Mouse (Mus musculus): ENCODE measurements around the gene Copb2. TPM values are rescaled to one million over a fixed set of nuclear protein-coding genes. Genes with fewer than 3 reads are reported as not detected.

The Copb2 gene
- polyA plus RNA-seq, 1 experiment from 2014 or later, result 134 TPM

- no peak for ATAC-seq (replicated peaks; ENCODE audit: low FRiP score)
- no peaks in the 10 kb centered on the region for H3K27me3 ChIP-seq (replicated peaks; ENCODE audit: control insufficient read depth, insufficient read depth, low read length)
- H3K27ac ChIP-seq (ENCODE audit: low read depth, low read length), result no peak overlapping the region
- H3K4me3 ChIP-seq (ENCODE audit: low read depth, low read length), result no peak overlapping the region
- no peak for DNase-seq (ENCODE audit: low spot score)
- H3K4me1 ChIP-seq (replicated peaks; ENCODE audit: control insufficient read depth, insufficient read depth, low read length), result peaks cover 8% of the 10 kb centered on the region; the same call in 1 of the 2 replicates
- H3K4me2 ChIP-seq, result no peak overlapping the region
- 56% methylated on average over 4 of the region's 4 CpGs for WGBS
- no peak overlapping the region for H3K9ac ChIP-seq (ENCODE audit: low read depth, low read length)
- no peaks in the 10 kb centered on the region for H3K36me3 ChIP-seq (ENCODE audit: control insufficient read depth, insufficient read depth, low read length)
- peaks cover 3% of the 10 kb centered on the region for H3K9me3 ChIP-seq (ENCODE audit: control insufficient read depth, low read length)
Measured at GRCm38 (mm10) chr9:98604896-98605295, 41.4 kb downstream of the Copb2 start.

DNA sequence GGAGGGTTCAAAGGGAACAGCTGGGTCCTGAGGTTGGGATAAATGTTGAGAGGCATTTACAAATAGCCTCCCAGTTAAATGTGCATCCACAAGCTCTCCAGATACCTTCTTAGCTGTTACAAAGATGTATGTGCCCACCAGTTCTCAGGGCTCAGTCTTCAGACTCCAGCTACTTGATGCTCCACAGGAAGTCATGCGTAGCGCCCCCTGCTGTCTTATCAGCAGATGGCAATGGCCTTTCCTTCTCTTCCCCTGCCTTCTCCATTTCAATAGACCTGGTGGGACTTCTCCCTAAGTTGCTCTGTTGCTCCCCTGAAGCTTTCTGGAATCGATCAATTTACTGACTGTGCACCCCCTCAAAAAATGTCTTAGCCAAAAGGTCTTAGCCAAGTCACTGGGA is 65.0 kb downstream of the Copb2 start:
- ATAC-seq (replicated peaks; ENCODE audit: low FRiP score) (no peak), DNase-seq (ENCODE audit: low spot score) (no peak)
- no peak overlapping the region for H3K9ac ChIP-seq (ENCODE audit: low read depth, low read length)
- no peak overlapping the region for H3K27ac ChIP-seq (ENCODE audit: low read depth, low read length)
- no peaks in the 10 kb centered on the region for H3K9me3 ChIP-seq (ENCODE audit: control insufficient read depth, low read length)
- 26% methylated on average over 3 of the region's 3 CpGs for WGBS
- H3K4me1 ChIP-seq (replicated peaks; ENCODE audit: control insufficient read depth, insufficient read depth, low read length), result no peaks in the 10 kb centered on the region
- H3K36me3 ChIP-seq (ENCODE audit: control insufficient read depth, insufficient read depth, low read length), result no peaks in the 10 kb centered on the region
- H3K4me2 ChIP-seq, result no peak overlapping the region
- H3K4me3 ChIP-seq (ENCODE audit: low read depth, low read length), result no peak overlapping the region
- no peaks in the 10 kb centered on the region for H3K27me3 ChIP-seq (replicated peaks; ENCODE audit: control insufficient read depth, insufficient read depth, low read length)

GRCm38 (mm10) chr9:98633287-98634162 is 70.0 kb downstream of the Copb2 start:
- H3K27me3 ChIP-seq (replicated peaks; ENCODE audit: control insufficient read depth, insufficient read depth, low read length), result no peaks in the 10 kb centered on the region
- ATAC-seq (replicated peaks; ENCODE audit: low FRiP score) (no peak), DNase-seq (ENCODE audit: low spot score) (no peak)
- no peak overlapping the region for H3K4me3 ChIP-seq (ENCODE audit: low read depth, low read length)
- WGBS, result 74% methylated on average over 13 of the region's 13 CpGs
- H3K9ac ChIP-seq (ENCODE audit: low read depth, low read length), result no peak overlapping the region
- no peak overlapping the region for H3K27ac ChIP-seq (ENCODE audit: low read depth, low read length)
- no peaks in the 10 kb centered on the region for H3K9me3 ChIP-seq (ENCODE audit: control insufficient read depth, low read length)
- H3K4me1 ChIP-seq (replicated peaks; ENCODE audit: control insufficient read depth, insufficient read depth, low read length), result no peaks in the 10 kb centered on the region
- H3K36me3 ChIP-seq (ENCODE audit: control insufficient read depth, insufficient read depth, low read length), result no peaks in the 10 kb centered on the region
- H3K4me2 ChIP-seq, result no peak overlapping the region

Other genes with a start within 250 kb of the Copb2 start
- 49.7 and 54.1 TPM in 2 replicates for gene Rbp1, start 140.8 kb upstream of the Copb2 start, polyA plus RNA-seq (2014; fragmentation: Nextera tagmentation; extraction: Ambion mirVana)
- 1.9 and 2.9 TPM in 2 replicates for gene Rbp2, start 77.6 kb upstream of the Copb2 start, polyA plus RNA-seq (2014; fragmentation: Nextera tagmentation; extraction: Ambion mirVana)
- 85.4 and 96.5 TPM in 2 replicates for gene Mrps22, start 37.9 kb downstream of the Copb2 start, polyA plus RNA-seq (2014; fragmentation: Nextera tagmentation; extraction: Ambion mirVana)